Mouse (Mus musculus): Measurements from ENCODE around the gene Spast. TPM values are rescaled to one million over a fixed set of nuclear protein-coding genes. Genes with fewer than 3 reads are reported as not detected.
A peak's percentile ranks its signal among the peaks of the same experiment; 100 is the strongest.

Spast gene
- polyA plus RNA-seq, 1 experiment, result 14.3 TPM

DNA sequence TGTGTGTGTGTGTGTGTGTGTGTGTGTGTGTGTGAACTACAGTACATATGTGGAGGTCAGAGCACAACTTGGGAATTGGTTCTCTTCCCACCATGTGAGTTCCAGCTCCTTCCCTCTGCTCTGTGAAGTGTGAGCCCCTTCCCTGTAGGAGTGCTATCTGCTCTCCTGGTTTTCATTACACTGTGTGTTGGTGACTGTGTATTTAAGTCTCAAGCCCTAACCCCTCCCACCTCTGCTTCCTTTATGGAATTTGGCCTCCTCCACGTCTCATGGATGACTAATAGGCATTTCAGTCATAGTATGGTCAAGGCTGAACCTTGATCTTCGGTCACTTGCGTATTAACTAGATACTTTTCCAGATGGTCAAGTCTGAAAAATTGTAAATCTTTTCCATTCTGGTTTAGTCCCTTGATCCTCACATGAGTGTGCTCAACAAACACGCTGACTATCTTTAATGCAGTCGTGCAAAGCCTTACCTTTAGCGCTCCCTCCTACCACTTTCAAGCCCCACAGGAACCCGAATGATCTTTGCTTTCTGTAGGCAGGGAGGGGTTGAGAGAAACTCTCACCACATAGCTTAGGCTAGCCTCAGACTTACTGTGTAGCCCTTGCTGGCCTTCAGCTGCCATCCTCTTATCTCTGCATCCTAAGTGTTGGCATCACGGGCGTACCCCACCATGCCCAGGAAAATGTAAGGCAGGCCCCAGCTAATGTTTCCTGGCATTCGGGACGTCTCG is 63.9 kb downstream of the Spast start:
- Histone ChIP-seq H3ac (ENCODE audit: control insufficient read depth, insufficient read length) (no peak overlapping the region), H3K27me3 (ENCODE audit: control insufficient read depth, insufficient read depth, insufficient read length) (no peaks in the 10 kb centered on the region), H3K4me3 (no peak overlapping the region), H3K79me2 (ENCODE audit: control insufficient read depth, insufficient read depth) (peaks cover 17% of the 10 kb centered on the region), H3K36me3 (ENCODE audit: control insufficient read depth, insufficient read depth) (peaks cover 13% of the 10 kb centered on the region), H3K4me2 (ENCODE audit: low read depth) (no peak overlapping the region)
- TF ChIP-seq SRF (IDR thresholded peaks at IDR 0.05; ENCODE audit: control insufficient read depth, insufficient read length, low read depth), result no peak
- TF ChIP-seq POLR2AphosphoS2 (IDR thresholded peaks at IDR 0.05; ENCODE audit: insufficient read length, low read depth), result no peak
- no peak for TF ChIP-seq E2F4 (IDR thresholded peaks at IDR 0.05; ENCODE audit: insufficient read depth)
- TF ChIP-seq MYOD1 (IDR thresholded peaks at IDR 0.05; ENCODE audit: control insufficient read depth in 1 of 3, insufficient read length in 2 of 3, low read depth in 2 of 3), result no peak
- no peak for TF ChIP-seq USF1 (IDR thresholded peaks at IDR 0.05; ENCODE audit: low read depth)
- TF ChIP-seq POLR2A (IDR thresholded peaks at IDR 0.05; ENCODE audit: insufficient read length, low read depth), result no peak
- no peak for TF ChIP-seq TCF3 (IDR thresholded peaks at IDR 0.05; ENCODE audit: insufficient read length, low read depth)
- no peak for TF ChIP-seq TCF12 (IDR thresholded peaks at IDR 0.05; ENCODE audit: insufficient read depth, poor library complexity, severe bottlenecking)
- TF ChIP-seq MAX (IDR thresholded peaks at IDR 0.05; ENCODE audit: low read depth), result no peak
- no peak for TF ChIP-seq CEBPB (IDR thresholded peaks at IDR 0.05; ENCODE audit: insufficient read depth, poor library complexity, severe bottlenecking)
- TF ChIP-seq REST (IDR thresholded peaks at IDR 0.05; ENCODE audit: insufficient read depth, insufficient read length), result no peak
- no peak for TF ChIP-seq MYOG (IDR thresholded peaks at IDR 0.05; ENCODE audit: control insufficient read depth in 1 of 3, insufficient read depth in 1 of 3, insufficient read length in 2 of 3, low read depth in 2 of 3)

DNA sequence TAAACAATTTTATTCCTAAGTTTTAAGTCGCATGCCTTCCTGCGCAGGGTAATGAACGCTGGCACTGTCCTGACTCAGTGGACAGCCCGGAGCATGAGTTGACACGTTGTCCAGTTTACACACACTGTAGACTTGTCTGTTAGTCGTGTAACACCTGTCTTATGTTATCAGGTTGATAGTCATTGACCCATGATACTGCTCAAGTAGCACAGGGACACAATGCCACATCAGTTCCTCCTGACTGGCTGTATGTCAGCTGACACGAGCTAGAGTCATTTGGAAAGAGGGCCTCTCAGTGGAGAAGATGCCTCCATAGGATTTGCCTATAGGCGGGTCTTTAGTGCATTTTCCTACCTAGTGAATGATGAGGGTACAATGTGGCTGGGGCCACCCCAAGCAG is 67.7 kb downstream of the Spast start:
- Histone ChIP-seq H3K36me3 (ENCODE audit: control insufficient read depth, insufficient read depth) (peaks cover 25% of the 10 kb centered on the region), H3K27me3 (ENCODE audit: control insufficient read depth, insufficient read depth, insufficient read length) (no peaks in the 10 kb centered on the region), H3K4me3 (no peak overlapping the region), H3ac (ENCODE audit: control insufficient read depth, insufficient read length) (no peak overlapping the region), H3K79me2 (ENCODE audit: control insufficient read depth, insufficient read depth) (no peaks in the 10 kb centered on the region), H3K4me2 (ENCODE audit: low read depth) (no peak overlapping the region)
- no peak for TF ChIP-seq CEBPB (IDR thresholded peaks at IDR 0.05; ENCODE audit: insufficient read depth, poor library complexity, severe bottlenecking)
- no peak for TF ChIP-seq USF1 (IDR thresholded peaks at IDR 0.05; ENCODE audit: low read depth)
- TF ChIP-seq POLR2A (IDR thresholded peaks at IDR 0.05; ENCODE audit: insufficient read length, low read depth), result no peak
- TF ChIP-seq TCF3 (IDR thresholded peaks at IDR 0.05; ENCODE audit: insufficient read length, low read depth), result no peak
- TF ChIP-seq SRF (IDR thresholded peaks at IDR 0.05; ENCODE audit: control insufficient read depth, insufficient read length, low read depth), result no peak
- no peak for TF ChIP-seq POLR2AphosphoS2 (IDR thresholded peaks at IDR 0.05; ENCODE audit: insufficient read length, low read depth)
- TF ChIP-seq MAX (IDR thresholded peaks at IDR 0.05; ENCODE audit: low read depth), result no peak
- TF ChIP-seq MYOG (IDR thresholded peaks at IDR 0.05; ENCODE audit: control insufficient read depth in 1 of 3, insufficient read depth in 1 of 3, insufficient read length in 2 of 3, low read depth in 2 of 3), result no peak
- TF ChIP-seq E2F4 (IDR thresholded peaks at IDR 0.05; ENCODE audit: insufficient read depth), result no peak
- TF ChIP-seq MYOD1 (IDR thresholded peaks at IDR 0.05; ENCODE audit: control insufficient read depth in 1 of 3, insufficient read length in 2 of 3, low read depth in 2 of 3), result no peak
- no peak for TF ChIP-seq REST (IDR thresholded peaks at IDR 0.05; ENCODE audit: insufficient read depth, insufficient read length)
- no peak for TF ChIP-seq TCF12 (IDR thresholded peaks at IDR 0.05; ENCODE audit: insufficient read depth, poor library complexity, severe bottlenecking)

DNA sequence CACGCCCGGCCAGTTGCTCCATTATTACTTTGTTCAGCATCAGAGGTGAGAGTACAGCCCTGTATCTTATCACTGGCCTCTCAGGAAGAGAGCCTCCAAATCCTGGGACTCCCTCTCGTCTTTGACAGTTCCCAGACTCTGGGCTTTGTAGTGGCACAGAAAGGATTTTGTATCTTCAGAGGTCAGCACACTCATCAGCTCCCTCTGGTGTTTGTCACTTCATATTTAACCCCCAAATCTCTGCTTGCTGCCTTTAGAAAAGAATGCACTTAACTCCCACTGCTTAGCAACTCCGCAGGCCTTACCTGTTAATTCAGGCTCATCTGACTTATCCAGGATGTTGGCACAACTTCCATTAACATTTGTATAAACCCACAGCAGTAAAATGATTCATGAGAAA is 70.9 kb downstream of the Spast start:
- no peaks in the 10 kb centered on the region for H3K27me3 ChIP-seq (ENCODE audit: control insufficient read depth, insufficient read depth, insufficient read length)
- H3K79me2 ChIP-seq (ENCODE audit: control insufficient read depth, insufficient read depth), result no peaks in the 10 kb centered on the region
- TF ChIP-seq MAX (IDR thresholded peaks at IDR 0.05; ENCODE audit: low read depth) (no peak), POLR2AphosphoS2 (IDR thresholded peaks at IDR 0.05; ENCODE audit: insufficient read length, low read depth) (no peak), MYOG (IDR thresholded peaks at IDR 0.05; ENCODE audit: control insufficient read depth in 1 of 3, insufficient read depth in 1 of 3, insufficient read length in 2 of 3, low read depth in 2 of 3) (no peak), CEBPB (IDR thresholded peaks at IDR 0.05; ENCODE audit: insufficient read depth, poor library complexity, severe bottlenecking) (no peak), MYOD1 (IDR thresholded peaks at IDR 0.05; ENCODE audit: control insufficient read depth in 1 of 3, insufficient read length in 2 of 3, low read depth in 2 of 3) (no peak), REST (IDR thresholded peaks at IDR 0.05; ENCODE audit: insufficient read depth, insufficient read length) (no peak), TCF3 (IDR thresholded peaks at IDR 0.05; ENCODE audit: insufficient read length, low read depth) (no peak), E2F4 (IDR thresholded peaks at IDR 0.05; ENCODE audit: insufficient read depth) (no peak), TCF12 (IDR thresholded peaks at IDR 0.05; ENCODE audit: insufficient read depth, poor library complexity, severe bottlenecking) (no peak), USF1 (IDR thresholded peaks at IDR 0.05; ENCODE audit: low read depth) (no peak), SRF (IDR thresholded peaks at IDR 0.05; ENCODE audit: control insufficient read depth, insufficient read length, low read depth) (no peak)
- H3K4me2 ChIP-seq (ENCODE audit: low read depth), result no peak overlapping the region
- no peak overlapping the region for H3K4me3 ChIP-seq
- H3K36me3 ChIP-seq (ENCODE audit: control insufficient read depth, insufficient read depth), result peaks cover 17% of the 10 kb centered on the region
- H3ac ChIP-seq (ENCODE audit: control insufficient read depth, insufficient read length), result no peak overlapping the region

DNA sequence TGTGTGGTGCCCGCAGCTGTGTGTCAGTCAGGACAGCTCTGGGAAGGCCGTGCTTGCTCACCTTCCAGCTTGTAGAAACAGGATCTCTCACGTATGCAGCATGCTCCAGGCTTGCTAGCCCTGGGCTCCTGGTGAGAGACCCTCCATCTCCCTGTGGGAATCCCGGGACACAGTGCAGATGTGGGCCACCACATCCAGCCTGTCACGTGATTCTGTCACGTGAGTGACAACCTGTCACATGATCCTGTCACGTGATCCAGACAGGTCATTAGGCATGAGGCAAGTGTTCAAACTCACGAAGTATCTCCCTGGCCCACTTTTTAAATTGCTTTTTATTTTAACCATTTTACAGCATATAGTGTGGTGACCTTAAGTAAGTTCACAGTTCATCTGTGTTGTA is 74.5 kb downstream of the Spast start:
- peak; percentile 1 for TF ChIP-seq USF1 (IDR thresholded peaks at IDR 0.05; ENCODE audit: low read depth)
- no peak for TF ChIP-seq E2F4 (IDR thresholded peaks at IDR 0.05; ENCODE audit: insufficient read depth)
- Histone ChIP-seq H3ac (ENCODE audit: control insufficient read depth, insufficient read length) (no peak overlapping the region), H3K4me2 (ENCODE audit: low read depth) (no peak overlapping the region), H3K27me3 (ENCODE audit: control insufficient read depth, insufficient read depth, insufficient read length) (no peaks in the 10 kb centered on the region), H3K36me3 (ENCODE audit: control insufficient read depth, insufficient read depth) (peaks cover 19% of the 10 kb centered on the region), H3K79me2 (ENCODE audit: control insufficient read depth, insufficient read depth) (no peaks in the 10 kb centered on the region), H3K4me3 (no peak overlapping the region)

DNA sequence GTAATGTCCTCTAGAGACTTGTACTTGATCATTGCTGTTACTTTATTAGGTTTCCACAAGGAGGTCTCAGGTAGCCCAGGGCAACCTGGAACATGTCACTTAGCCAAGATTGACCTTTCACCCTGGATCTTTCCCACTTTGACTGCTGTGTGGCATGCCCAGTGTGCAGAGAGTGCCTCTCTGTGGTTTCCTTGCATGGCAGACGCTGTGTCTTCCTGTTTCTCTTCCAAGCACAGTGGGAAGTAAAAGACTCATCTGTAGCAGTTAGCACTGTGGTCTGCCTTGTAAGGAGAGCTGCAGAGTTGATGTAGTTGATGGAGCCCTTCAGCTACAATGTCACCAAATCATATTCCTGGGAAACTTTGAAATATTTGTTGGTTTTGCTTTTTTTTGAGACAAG is 75.9 kb downstream of the Spast start:
- Histone ChIP-seq H3K4me2 (ENCODE audit: low read depth) (no peak overlapping the region), H3K79me2 (ENCODE audit: control insufficient read depth, insufficient read depth) (no peaks in the 10 kb centered on the region), H3K4me3 (no peak overlapping the region), H3K27me3 (ENCODE audit: control insufficient read depth, insufficient read depth, insufficient read length) (no peaks in the 10 kb centered on the region), H3K36me3 (ENCODE audit: control insufficient read depth, insufficient read depth) (peaks cover 13% of the 10 kb centered on the region), H3ac (ENCODE audit: control insufficient read depth, insufficient read length) (no peak overlapping the region)
- TF ChIP-seq TCF12 (IDR thresholded peaks at IDR 0.05; ENCODE audit: insufficient read depth, poor library complexity, severe bottlenecking) (no peak), SRF (IDR thresholded peaks at IDR 0.05; ENCODE audit: control insufficient read depth, insufficient read length, low read depth) (no peak), CEBPB (IDR thresholded peaks at IDR 0.05; ENCODE audit: insufficient read depth, poor library complexity, severe bottlenecking) (no peak)
